Mouse (Mus musculus): ENCODE data around the gene Mafb.

DNA sequence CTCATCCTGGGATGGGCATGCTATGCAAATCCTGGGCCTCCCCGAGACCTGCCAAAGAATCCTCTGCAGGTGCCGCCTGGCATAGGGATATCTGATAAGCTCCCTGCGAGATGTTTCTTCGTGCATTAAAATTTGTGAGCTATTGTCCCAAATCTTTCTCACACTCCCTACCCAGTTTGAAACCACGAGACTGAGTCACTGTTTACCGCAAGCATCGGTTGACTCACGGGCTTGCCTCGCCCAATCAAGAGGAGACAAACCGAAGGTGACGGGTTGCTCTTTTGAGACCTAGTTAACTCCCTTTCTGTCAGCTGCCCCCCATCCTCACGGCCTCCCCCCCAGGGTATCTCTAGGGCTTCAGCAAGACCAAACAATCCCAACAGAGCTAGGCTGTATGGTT lies 30.9 kb upstream of the Mafb start:
- TF ChIP-seq GATA2 (IDR thresholded peaks at IDR 0.05; ENCODE audit: borderline replicate concordance, low read depth, low read length) (no peak), CTCF (IDR thresholded peaks at IDR 0.05; ENCODE audit: low read depth, low read length) (no peak)
